Mouse (Mus musculus) right cerebral cortex, postnatal 14 days (tissue): ENCODE measurements at regions not wholly inside any gene's neighbourhood (a gene's known extent, or its start where the extent isn't known, plus 50 kb on each side); places are given as distances from the start of the nearest gene placed in this dataset.
"Not testable (repeated sequence)": the region's sequence is repeated elsewhere in the genome, so short reads cannot be mapped to it uniquely, and the experiment has no call there.

Experiments
- DNase-seq: peaks from one replicate; pipeline ENCODE4 v3.0.0; 2022

DNA sequence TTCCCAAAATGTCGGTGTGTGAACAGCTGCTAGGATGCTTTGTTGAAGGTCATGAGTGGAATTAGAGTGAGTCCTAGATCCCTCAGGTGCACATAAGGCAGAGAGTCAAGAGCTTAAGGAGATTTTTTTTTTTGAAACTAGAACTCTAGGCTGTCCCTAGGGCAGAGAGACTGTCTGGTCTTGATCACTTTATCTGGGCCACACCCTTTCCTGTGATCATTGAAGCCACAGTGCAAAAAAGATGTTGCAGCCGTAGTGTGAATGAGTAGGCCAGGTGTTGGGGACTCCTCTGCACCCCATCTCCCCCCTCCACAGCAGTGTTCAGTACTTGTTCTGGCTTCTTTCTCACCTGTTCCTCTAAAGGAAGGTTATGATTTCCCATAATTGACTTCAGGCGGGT, 153.9 kb downstream of the Katnal1 start:
- DNase-seq: no peak

DNA sequence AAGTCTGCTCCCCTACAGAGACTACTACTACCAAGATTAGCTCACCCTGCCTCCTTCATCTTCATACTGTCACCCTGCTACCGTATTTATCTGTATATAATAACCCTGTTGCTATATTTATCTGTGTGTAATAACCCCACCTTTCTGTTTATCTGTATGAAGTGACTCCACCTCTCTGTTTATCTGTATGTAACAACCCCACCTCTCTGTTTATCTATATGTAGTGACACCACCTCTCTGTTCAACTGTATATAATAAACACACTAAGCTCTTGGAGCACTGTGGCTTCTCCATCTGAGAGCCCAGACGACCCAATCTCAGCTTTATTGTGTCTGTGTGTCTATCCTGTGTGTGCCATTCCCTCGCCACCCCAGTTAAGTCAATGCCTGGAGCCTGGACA, 154.7 kb downstream of the Katnal1 start:
- no peak for DNase-seq

DNA sequence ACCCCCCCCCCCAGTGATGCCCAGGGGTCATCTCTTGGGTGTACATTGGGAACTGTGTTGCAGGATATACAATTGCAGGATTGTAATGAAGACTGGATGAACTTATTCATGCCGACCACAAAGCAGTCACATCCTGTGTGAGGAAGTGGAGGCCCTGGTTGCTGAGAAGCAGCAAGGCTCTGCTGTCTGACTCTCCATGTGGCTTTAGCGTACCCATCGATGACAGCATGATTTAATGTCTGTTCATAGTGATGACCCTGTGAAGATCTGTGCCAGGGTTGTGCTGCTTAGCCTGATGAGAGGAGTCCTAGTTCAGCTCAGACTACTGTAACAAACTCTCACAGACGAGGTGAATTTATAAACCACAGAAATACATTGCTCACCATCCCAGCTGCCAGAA, 159.7 kb downstream of the Katnal1 start:
- no peak for DNase-seq

DNA sequence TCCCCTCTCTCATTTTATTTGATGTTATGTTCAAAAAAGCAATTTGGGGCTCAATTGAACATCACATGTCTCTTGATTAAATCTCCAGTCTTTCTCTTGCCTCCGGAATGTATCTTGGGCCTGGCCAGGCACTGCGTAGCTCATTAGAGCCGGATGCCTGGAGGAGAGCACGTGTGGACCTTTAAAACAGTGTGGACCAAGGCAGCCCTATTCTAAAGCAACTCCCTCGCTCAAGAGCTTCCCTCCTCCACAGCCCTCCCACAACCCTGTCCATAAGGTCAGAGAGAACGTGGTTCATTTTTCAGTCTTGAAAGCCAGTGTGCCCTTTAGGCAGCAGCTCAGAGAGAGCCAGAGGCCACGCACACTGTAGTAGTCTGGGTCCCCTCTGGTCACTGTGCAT, 160.8 kb downstream of the Katnal1 start:
- no peak for DNase-seq

DNA sequence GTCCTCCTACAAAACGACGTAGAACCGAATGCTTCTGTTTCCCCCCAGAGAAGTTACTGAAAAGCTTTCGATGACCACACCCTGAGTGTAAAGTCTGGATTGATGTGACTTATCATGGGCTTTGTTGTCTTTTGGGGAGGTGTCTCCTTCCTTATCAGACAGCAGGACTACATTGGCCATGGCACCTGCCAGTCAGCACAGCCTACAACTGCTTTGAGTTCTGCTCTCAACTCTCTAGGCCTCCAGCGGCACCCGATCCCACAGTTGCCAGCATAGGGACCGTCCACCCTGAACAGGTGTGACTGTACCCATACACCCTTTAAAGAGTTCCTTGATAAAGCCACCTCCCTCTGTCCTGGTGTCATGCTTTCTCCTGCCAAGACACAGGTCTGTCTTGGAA, 163.1 kb downstream of the Katnal1 start:
- no peak for DNase-seq

DNA sequence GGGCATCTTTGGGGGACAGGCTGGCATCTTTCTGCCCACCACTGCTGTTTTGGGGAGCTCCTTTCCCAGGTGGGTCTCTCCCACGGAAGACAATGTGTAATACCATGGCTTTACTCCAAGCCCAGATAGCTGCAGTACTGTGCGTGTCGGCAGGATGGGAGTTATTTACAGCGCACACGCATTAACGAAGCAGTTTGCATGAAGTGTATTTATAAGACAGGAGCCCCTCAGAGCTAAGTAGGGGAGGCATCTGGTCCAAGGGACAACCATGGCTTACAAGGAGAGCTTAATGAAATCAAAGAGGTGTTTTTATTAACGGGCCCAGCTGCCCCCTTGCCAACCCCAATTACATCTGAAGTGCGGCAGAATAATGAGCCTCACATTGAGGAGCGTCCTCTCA, 169.0 kb downstream of the Katnal1 start:
- no peak for DNase-seq

DNA sequence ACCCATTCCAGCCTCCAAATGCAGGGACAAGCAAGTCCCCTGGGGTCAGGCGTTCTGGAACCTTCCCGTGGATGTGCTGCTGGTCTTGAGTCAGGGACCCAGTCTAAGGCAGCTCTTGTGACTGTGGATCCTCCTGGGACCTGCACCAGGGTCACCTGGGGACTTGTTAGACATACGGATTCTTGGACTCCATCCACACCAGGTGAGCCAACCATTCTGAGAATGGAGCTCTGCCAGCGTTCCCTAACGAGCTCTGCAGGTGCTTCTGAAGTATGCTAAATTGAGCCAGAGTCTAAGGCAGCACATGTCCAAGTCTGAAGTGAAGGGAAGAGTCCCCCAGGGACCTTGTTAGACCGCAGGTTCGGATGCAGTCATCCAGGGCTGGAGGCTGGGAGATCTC, 170.3 kb downstream of the Katnal1 start:
- DNase-seq: no peak

DNA sequence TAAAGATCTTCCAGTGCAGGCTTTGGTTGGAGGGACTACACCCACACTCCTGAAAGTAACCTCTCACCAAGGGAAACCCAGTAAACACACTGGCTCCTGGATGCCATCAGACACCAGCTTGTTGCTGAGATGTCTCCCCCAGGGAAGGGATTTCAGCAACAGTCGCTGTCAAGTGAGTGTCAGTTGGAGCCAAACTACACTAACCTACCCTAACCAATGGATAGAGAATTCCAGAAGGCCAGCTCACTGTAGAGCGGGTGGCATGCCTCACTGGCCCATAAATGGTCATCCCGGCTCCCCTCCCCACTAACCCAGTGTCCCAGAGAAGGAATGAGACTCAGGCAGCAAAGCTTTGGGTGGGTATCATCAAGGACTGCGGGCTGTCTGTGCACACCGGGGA, 171.4 kb downstream of the Katnal1 start:
- no peak for DNase-seq

DNA sequence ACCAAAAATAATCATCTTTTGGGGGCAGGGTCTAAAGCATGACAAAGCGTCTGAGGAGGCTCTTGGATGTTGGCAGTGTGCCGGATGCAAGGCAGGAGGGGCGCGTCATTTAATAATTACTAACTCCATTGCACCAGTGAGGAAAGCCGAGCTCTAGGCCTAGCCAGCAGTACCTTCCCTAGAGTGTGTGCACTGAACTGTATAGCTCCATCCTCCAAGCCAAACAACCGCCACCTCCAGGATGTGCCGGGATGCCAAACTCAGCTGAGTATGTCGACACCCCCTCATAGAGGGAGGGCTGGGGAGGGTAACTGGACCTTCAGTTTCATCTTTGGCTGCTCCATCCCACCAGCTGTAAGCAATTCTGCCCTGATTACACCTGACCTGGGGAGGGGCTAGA, 171.9 kb downstream of the Katnal1 start:
- DNase-seq: no peak

DNA sequence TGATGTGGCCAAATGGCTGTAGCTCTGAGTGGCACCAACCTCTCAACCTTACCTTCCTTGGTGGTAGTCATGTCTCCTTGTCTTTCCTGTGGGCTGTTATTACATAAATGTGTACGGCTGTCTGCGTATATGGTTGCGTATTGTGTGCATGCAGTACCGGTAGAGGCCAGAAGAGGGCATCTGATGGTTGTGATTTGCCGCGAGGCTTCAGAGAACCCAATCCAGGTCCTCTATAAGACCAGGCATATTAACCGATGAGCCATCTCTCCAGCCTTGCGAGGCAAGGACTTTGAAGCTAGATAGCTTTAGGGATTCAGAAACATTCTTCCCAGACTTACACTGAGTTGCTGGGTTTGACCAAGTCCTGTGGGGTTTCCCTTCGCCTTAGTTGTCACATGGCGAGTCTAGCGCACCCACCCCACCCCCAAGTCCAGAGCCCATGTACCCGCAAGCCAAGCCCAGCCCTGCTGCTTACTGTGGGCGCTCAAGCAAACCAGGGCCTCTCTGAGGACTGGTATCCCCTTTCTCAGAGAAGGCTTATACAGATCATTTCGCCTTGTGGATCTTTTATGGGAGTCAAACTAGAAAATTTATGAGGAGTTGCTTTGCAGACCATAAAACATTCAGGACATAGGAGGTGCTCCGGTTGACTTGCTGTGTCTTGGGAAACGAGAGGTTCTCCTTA, 172.7 kb downstream of the Katnal1 start:
- DNase-seq: no peak

DNA sequence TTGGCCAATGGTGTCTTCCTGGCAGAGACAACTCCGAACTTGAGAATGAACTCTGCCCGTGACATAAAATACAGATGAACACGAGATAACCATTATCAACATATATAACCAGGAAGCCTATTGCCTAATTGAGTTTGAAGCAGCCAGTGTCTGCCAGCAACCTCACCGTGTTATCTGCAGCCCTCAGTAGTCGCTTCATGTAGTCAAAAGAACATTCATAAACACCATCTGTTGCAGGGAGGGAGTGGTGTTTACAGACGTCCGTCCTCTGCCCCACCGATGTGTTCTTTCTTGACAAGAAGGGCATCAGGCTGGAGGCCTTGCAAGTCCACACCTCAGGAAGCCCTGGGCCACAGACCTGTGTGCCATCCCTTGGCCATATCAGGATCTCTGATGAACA, 173.3 kb downstream of the Katnal1 start:
- no peak for DNase-seq

DNA sequence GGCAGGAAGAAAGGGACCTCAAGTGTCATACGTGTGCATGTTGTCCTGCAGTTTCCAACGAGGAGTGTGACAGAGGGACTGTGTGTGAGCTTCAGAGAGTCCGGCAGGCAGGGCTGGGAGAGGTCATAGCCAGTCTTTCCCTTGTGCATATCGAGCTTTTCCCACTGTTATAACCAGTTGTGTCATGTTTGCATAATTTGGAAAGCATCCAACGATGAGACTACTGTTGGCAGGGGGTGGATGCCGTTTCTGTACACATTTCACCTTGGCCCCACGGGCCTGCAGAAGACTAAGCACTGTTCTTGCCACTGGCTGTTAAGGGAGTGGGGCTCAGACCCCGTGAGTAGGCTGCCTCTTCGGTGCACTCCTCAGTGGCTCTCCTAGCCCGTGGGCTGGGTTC, 174.2 kb downstream of the Katnal1 start:
- DNase-seq: no peak

DNA sequence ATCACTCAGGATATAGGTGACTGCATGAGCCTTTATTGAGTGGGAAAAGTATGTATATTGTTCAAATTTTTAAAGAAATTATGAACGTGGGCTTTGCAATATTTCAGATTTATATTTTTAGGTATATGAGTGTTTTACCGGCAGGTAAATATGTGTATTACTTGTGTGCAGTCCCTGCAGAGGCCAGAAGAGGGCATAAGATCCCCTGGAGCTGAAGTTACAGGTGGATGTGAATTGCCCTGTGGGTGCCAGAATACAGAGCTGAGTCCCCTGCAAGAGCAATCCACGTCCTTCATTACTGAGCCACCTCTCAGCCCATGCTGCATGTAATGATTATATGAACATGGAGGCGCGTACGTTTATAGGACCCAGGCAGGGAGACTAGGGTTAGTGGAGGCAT, 174.8 kb downstream of the Katnal1 start:
- DNase-seq: no peak

DNA sequence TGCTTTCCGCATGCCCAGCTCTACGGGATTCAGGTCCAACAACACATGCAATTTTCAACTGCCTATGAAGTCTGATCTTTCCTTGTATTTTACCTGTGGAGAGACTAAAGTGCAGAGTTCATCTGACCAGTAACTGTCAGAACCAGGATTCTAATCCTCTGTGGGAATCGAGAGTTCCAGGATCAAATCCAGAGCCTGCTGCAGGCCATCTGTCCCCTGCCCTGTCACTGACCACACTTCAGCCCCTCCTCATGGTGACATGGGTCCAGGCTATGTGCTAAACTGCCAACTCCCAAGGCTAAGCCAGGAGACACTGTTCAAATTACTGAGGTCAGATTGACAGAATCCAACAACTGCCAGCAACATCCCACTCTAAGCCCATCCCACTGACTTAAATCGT, 175.7 kb downstream of the Katnal1 start:
- no peak for DNase-seq

DNA sequence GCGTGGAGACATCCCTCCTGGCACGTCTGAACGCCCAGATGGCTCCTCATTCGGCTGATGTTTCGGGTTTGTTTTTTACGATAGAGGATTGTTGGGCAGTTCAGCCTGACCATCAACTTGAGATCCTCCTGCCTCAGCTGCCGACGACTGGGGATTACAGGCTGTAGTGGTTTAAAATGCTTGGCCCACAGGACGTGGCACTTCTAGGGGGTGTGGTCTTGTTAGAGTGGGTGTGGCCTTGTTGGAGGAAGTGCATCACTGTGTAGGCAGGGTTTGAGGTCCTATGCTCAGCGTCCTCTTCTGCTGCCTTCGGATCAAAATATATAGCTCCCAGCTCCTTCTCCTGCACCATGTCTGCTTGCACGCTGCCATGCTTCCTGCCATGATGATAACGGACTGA, 177.1 kb downstream of the Katnal1 start:
- no peak for DNase-seq

DNA sequence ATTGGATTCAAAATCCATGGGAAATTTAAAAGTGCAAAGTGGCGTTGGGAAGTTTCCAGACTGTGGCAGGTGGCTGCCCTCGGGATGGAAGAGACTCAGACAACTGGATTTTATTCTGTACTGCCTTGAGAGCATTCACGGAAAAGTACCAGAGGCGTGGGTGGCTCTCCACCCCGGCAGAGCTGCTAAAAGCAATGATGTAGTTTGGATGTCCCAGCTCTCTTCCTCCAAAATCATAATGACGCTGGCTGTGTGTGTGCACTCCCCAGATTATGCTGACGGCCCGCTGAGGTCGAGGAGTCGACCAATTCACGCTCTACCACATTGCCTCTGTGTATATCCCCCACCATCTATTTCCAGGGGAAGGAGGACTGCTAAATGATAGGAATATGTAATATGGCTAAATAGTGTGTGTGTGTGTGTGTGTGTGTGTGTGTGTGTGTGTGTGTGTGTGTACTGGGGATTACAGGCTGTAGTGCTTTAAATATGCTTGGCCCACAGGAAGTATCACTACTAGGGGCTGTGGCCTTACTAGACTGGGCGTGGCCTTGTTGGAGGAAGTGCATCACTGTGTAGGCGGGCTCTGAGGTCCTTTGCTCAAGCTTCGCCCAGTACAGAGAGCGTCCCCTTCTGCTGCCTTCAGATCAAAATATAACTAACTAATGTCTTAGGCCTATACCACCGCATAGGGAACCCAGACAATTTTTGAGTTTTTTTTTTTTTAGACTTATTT, 179.0 kb downstream of the Katnal1 start:
- DNase-seq: no peak

DNA sequence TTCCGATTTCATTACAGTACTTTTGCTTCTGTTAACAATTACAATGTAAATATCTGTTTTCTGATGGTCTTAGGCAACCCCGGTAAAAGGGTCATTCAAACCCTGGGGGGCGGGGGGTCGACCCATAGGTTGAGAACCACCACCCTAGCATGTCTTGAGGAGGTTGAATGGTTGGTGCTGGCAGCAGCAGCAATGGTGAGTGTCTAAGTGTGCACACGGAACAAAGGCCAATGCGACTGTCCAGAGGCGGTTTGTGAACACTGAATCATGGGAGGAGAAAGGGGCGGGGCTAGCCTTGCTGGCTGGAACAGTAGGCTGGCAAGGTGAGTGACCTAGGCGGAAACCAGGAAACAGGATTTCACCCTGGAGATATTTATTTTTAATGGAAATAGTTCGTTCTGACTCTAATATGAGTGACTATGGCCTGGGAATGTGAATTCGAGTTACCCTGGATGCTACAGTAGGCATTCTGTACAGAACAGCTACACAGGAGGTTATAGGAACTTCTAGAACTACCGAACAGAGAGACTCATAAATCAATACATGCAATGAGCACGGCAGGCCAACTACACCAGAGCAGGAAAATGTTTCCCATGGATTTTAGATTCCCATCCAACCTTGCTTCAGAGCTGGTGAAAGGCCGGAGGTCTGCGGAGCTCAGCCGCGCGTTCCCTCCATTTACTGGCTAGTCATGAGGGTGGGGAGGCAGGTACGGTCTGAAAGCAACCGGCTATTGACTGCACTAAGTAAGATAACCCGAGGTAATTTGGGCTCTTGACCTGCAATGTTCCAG, 181.0 kb downstream of the Katnal1 start:
- DNase-seq: no peak

DNA sequence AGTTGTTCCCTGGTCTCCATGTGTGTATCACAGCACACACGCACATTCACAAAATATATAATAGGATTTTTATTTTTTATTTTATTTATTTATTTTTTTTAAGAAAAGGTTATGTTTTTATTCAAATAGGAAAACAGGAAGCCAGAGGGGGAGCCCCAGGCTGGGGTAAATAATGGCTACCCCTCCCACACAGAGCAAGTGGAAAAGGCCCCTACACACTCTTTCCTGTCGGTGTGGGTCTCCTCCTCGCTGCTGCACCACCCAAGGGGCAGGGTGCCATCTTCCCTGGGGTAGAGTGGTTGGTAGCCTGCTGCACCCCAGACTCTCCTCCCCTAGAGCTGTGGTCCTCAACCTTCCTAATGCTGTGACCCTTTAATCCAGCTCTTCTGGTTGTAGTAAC, 181.6 kb downstream of the Katnal1 start:
- DNase-seq: no peak

DNA sequence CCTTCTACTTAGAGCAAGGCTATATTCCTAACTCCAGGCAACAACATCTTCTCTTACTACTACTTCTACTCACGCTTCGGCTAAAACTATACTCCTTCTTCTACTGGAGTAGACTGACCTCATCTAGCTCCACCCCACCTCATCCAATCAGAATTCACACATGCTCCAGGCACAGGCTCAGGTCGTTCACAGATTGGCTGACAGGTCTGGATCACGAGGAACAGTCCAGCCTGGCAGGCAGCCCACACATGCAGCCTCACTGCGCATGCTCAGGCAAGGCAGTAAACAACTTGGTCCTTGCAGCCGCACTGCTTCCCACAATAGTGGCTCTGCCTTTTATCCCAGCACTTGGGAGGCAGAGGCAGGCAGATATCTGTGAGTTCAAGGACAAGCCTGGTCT, 182.4 kb downstream of the Katnal1 start:
- not testable (repeated sequence) for DNase-seq

DNA sequence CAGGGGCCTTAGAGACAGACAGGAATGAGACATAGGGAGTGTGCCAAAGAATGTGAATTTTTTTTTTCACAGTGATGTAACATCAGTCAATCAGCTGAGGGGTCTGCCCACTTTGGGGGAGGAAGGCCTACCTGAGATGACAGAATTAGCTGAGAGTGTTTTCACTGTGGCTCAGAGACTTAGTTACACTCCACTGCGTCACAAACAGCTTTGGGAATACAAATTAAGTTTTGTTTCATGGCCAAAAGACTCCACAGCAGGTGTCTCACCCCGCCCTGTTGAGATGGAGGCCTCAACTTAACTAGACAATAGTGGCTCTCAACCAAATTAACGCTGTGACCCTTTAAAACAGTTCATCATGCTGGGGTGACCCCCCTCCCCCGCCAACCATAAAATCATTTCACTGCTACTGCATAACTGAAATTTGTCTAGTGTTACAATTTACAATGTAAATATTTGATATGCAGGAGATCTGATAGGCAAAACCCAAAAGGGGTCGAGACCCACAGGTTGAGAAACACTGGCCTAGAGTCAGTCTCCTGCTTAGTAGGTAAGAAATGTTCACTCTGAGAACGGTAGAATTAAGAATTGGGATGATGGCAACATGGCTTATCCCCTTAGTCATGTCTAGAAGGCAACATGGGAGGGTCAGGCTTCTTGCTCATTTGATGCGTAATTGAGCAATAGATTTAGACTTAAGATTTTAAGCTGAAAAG, 184.3 kb downstream of the Katnal1 start:
- DNase-seq: no peak

DNA sequence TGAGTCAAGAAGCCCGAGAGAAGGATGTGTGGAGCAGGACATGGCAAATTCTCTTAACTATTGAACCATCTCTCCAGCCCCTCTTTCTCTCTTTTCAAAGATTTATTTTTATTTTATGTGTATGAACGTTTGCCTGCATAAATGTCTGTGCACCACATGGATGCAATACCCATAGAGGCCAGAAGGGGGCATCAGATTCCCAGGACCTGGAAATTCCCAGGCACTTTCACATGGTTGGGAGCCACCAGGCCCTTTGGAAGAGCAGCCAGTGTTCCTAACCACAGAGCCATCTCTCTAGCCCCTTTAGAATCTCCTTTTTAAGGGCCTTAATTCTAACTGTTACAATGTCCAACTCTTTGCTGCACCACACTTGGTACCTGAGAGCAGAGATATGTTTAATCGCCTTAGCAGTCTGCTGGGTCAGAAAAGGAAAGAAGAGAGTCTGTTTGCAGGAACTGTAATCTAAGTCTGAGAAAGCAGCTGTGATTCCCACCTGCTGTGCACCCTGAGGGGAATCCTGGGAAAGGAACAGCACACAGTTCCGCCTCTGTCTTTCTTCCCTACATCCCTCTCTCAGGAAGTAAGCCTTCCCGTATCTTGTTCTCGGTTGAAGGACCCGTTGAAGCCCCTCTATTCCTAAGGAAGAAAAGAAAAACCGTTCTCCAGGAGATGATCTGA, 186.8 kb downstream of the Katnal1 start:
- no peak for DNase-seq

DNA sequence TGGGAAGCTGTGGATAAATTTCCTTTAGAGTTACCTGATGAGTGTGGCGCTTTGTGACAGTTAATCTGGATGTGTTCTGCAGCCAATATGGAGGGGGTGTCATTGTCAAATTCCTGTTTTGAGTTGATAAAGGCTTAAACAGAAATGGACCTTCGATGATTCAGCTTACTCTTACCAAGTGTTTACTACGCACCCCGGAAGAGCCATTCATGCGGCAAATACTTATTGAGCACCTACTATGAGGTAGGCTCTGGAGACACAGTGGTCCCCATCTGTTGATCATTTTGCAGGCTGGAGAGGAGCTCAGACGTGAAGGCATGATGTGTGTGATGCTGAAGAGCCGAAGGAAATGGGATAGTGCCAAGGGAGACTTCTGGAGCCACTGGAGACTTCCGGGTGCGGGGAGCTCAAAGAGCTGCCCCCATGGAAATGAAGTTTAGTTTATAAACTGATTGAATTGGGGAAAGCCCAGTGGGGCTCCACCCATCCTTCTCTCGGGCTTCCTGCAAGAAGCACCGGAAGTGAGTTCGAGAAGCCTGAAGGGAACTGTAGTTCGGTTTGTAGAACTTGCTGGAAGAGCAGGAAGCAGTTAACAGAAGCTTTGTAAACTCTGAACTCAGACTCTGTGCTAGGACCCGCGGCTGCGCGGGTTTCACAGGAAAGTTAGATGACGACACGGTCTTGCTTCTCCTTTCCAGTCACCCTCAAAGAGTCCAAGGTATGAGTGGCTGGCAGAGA, 187.7 kb downstream of the Katnal1 start:
- no peak for DNase-seq
